Mouse (Mus musculus) layer of hippocampus, postnatal 36 days (tissue): ENCODE data around the gene Cab39l. TPM values are rescaled to one million over a fixed set of nuclear protein-coding genes. Genes with fewer than 3 reads are reported as not detected.
A peak's percentile ranks its signal among the peaks of the same experiment; 100 is the strongest.

Experiments
- DNase-seq, 2 experiments: peaks; one replicate each; pipeline ENCODE4 v3.0.0; 2022
- total RNA-seq, 2 experiments: library from RNA; stranded (reverse); gene quantifications; 2 replicates each; pipeline ENCODE4 v1.2.3; 2021

Gene Cab39l
- total RNA-seq, 2 experiments from 2014 or later, result 19.2 to 24.5 TPM

DNA sequence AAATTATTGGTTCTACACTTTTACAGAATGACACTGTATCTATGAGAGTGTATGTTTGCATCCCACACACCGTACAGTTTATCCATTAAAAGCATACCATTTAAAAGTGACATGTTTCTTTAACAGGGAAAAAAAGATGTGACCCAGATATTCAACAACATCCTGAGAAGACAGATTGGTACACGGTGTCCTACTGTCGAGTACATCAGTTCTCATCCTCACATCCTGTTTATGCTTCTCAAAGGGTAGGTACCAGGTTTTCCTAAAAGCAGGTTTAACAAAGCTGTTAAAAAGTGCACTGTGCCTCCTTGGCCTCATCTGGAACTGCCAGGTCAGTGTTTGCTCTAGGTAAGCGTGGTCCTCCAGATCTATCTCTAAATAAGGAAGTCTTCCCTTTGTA lies 65.4 kb downstream of the Cab39l start:
- DNase-seq, result no peak

DNA sequence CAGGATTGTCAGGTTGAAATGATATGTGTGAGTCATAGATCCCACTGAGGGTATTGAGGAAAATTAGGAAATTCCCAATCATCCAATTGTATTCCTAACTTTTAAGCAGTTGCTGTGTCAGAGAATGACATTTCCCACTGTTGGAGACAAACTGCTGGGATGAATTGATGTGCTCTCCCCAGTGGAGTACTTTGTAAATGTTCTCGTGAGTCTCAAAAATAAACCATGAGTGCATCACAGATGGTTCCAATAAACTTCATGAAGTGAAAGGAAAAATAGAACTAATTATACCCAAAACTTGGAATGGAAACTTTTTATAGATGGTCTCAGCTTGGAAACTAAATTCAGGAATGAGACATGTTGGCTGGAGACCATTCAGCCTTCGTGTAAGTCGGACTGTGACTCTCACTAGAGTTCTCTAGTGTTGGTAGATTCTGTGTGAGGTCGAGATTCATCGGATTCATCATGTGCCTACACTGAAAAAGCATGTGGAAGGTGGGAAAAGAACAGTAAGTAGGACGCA lies 73.2 kb downstream of the Cab39l start:
- no peak for DNase-seq

DNA sequence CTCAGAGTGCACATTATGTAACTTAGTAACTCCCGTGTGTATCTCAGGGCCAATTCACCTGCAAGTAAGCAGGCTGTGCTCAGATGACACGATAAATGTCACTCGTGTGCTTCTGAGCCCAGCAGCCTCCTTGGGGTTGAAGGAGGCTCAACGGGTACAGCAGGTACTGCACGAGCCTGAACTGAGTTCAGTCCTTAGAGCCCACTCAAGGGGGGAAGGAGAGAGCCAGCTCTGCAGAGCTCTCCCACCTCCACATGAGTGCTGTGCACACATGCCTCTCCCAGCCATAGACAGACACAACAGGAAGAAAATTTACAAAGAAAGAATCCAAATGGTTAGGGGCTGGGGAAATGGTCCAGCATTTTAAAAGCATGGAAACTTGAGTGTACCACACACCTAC lies 85.1 kb downstream of the Cab39l start:
- DNase-seq, result no peak

DNA sequence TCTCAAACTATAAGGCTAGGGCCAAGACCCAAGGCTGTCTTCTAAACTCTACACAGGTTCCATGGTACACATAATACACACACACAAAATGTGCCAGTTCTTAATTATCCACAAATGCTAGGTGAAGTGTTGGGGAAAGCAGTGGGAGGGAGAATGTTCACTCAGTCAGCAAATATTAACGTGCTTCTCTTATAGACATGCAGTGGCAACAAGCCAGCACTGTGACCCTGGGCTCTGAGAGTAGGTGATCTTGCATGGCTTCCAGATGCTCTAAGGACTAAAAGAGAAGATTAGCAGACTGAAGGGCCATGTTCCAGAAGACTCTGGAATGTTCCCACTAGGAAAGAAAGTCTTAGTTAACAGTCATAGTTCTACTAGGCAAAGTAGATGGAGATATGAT lies 90.0 kb downstream of the Cab39l start:
- no peak for DNase-seq

DNA sequence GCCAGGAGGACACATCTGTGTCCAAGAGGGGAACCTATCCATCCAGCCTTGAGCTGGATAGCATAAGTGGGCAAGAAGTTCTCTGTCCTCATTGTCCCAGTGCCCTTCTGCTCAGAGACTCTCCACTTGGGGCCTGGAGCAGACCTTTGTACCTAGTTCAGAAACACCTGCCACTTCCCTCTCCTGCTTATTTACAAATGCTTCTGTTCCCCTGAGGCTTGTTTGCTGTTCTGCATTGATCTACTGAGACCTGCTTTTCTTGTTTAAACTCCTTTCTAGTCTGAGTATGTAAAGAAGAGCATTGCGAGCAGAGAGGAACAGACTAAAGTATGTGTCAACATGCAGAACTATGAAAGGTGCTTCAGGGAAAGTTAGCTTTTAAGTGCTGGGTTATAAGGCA lies 92.2 kb downstream of the Cab39l start:
- no peak for DNase-seq

DNA sequence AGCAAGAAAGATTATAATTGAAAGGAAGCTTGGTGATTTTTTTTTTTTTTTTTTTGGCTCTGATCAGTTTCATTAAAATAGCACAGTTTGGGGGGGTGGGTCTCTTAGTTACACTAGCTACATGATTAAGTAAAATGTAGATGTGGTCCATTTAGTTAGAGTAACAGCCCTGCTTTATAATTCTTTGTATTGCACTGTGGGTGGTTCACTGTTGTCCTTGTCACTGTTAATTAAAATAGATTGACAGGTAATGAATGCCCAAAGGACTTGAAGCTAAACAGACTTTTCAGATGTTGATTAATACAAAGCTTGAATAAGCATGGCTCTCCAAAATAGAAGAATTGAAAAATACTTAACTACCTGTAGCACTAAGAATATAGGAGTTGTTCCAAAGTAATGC lies 93.1 kb downstream of the Cab39l start:
- DNase-seq, result no peak

DNA sequence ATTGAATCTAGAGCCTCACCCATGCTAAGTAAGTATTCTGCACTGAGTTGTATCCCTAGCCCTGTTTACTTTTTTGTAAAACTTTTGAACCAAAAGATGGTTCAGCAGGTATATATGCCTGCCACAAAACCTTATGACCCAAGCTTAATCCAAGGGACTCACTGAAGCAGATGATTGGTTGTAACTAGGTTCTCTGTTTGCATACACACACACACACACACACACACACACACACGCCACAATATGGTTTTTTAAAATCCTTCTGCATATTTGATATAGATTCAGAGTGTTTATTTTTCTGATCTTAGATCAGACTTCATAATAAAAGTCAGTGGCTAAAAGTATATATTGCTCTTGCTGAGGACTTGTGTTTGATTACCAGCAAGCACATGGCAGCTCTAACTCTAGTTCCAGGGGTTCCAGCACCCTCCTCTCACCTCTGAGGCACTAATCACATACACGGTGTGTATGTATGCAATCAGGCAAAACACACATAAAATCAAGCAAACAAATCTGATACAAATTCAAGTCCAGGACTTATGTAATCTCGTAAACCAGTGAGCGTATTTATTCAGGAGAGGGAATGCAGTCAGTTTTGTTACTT lies 97.2 kb downstream of the Cab39l start:
- DNase-seq, result no peak

DNA sequence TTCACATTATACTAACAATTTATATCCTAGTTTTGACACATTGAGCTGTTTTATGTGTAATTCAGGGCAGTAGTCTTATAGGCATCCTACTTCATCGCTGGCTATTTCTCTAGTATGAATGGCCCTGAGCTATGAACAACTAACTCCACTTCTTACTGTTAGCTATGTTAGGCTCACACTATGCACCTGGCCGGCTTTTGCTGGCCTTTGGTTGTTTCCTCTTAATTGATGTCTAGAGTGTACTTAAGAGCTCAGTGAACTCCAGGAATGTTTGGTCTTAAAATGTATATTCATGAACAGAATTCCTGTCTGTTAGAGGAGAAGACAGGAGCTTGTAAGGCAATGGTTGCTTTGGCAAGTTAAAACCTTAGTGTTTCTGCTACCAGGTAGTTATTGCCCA lies 99.5 kb downstream of the Cab39l start:
- no peak for DNase-seq

DNA sequence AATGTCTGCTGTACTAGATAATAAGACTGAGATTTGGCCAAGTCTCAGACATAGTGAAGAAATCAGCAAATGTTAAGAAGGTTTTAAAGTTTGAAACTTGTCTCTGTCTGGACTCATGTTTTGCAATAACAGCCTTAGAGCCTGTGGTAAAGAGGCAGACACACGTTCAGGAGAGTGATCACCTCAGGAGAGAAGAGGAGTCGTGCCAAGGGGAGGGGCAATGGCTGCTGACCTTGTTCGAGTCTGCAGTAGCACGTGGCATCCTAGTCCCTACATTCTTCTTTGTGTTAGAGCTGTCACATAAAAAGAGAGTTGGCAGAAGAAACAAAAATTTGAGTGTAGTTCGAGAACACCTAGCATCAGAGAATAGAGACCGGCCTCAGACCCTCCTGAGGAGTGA lies 100.0 kb downstream of the Cab39l start:
- DNase-seq, result no peak

DNA sequence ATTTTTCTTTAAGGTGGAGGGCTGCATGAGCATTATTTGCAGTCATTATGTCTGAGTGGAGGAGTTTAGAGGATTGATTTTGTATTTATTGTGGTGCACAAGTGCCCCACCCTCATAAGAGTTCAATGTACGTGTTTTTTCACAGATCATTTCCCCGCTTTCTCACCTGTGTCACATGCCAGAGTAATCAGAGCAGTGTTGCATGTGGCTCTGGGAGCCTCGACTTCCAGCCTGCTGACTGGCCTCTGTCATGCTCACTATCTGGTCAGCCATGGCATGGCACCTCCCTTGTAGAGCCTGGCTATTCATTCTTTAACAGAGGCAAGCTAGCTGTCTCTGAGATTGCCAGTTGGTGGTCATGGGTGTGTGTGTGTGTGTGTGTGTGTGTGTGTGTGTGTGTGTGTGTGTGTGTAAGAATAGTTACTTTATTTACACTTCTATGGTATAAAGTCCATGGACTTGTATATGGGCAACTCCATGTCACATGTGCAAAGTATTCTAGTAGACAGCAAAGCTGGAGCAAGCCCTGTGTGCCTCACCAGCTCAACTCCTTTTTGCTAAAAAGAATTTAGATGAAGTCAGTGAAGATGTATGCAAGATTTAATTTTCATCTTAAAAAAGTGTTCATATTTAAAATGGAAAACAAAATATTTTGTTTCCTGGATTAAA lies 102.5 kb downstream of the Cab39l start:
- DNase-seq, result no peak

DNA sequence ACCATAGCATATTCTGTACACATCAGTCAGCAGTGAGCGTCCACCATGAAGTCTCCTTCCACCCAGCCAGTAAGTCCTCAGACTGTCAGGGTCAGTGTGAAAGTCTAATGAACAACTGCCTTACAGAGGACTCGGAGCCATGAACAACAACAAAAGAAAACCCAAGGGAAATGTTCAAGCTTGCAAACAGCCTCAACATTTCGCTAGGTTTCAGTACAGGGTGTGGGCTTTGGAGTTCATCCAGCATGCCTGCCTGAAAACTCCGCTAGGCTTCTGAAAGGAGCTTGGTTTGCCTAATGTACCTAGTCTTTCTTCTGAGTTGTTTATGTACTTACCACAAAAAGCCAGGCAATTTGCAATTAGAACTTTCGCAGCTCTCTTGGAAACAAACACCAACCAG lies 103.2 kb downstream of the Cab39l start:
- no peak for DNase-seq

DNA sequence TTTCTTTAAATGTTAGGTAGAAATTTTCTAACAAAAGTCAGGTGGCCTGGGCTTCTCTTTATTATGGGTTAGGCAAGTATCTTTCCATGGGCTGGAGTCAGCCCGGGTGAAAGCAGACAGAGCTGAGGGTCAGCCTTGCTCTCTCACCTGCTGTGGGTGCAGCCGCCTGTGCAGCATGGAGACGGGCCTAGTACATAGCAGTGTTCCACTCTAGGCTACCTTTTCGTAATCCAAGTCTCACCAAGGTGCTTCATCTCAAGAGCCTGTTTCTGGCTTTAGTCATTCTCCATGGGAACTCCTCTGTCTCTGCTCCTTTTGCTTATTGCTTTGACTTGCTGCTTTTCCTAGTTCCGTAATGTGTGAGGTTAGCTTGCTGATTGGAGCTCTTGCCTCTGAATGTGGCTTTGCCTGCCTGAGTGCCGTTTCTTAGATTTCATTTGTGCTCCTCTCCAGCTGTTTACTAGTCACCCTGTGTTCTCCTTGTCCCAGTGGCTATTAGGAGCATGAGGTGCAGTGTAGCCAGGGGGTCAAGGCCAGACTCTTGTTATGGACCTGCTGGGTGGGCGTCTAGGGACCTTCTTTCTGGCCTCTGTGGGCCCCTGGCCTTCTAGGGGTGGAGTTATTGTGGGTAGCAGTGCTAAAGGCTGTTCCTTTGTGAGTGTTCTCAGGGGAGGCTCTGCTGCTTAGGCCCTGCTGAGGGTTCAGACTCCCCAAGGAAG lies 105.5 kb downstream of the Cab39l start:
- DNase-seq, result no peak

DNA sequence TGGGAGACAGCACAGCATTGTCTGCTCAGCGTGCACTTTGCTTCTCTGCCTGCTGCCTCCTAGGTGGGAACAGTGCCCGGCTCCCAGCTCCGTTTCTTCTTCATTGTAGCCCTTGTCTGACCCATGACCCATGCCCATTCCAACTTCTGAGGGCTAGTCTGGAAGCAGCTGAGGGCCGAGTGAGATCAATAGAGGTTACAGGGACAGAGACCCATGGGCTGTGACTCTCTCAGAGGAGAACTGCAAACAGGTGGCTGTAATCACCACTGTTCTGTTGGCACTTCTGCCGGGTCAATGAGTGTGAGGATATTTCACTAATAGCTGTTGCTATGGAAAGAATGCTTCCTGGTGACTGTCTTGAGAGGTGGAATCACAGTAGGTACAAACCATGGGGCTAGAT lies 106.8 kb downstream of the Cab39l start:
- DNase-seq, result no peak

DNA sequence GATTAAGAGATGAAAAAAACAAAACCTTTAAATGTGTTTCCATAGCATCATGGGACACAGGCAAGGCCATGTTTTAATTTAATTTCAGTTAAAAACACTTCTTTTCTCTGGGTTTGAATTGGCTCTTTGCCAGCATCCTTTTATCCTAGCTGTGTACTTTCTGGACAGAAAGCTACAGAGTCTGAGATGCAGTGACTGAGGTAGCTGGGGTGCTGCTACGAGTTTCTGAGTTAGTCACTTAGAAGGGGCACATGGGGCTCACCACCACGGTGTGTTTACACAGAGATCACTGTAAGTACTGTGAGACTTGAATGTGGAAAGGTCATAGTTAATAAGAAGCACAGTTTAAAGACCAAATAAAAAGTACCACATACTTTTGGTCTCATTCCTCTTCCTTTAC lies 107.8 kb downstream of the Cab39l start:
- DNase-seq, result no peak

DNA sequence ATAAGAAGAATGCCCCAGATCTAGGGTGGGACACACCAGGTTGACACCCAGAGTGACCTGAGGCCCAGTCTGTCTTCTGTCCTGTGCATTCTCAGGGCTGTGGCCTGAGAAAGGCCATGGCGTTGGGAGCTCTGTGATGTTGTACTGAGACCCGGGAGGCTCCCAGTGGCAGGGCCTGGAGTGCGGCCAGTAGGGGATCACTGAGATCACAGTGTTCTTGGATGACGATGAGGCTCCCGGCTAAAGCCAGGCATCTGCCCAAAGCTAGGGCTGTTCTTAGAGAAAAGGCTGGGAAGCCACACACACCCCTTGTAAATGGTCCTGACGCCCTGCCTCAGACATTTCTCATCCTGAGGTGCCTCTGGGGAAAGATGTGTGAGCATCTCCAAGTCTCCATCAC lies 108.3 kb downstream of the Cab39l start:
- peak; percentile 37 to 55 for DNase-seq

DNA sequence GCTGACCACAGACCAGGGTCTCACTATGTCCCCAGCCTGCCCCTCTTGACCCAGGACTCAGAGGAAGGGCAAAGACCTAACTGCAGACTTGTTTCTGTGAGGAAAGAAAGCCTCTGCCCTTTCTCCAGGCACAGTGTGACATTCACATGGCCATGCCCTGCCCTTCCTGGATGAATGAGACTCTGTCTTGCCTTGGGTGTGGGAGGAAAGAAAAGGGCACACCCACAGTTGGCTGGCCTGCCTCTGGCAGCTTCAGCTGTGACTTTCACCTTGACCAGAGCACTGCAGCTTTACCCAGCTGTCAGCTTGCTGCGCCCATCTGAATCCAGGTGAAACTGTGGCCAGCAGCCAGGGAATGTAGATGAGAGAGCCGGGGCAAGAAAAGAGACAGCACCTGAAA lies 110.1 kb downstream of the Cab39l start:
- DNase-seq, result no peak

DNA sequence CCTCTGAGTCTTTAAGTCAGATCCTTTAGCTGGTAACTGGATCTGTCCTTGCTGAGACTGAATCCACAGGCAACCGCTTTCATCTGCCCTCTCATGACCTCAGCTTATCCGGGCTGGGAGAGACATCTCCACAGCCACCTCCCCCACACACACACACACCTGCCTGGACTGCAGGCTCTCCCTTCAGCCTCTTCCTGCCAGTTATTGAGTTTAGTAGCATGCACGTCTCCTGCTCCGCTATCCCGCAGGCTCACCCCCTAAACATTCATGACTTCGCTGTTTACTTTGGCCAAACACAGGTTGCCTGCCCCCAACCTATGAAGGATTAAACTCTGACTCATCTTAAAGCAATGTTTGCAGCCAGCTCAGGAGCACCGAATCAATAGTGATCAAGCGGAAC lies 111.2 kb downstream of the Cab39l start:
- DNase-seq, result no peak

DNA sequence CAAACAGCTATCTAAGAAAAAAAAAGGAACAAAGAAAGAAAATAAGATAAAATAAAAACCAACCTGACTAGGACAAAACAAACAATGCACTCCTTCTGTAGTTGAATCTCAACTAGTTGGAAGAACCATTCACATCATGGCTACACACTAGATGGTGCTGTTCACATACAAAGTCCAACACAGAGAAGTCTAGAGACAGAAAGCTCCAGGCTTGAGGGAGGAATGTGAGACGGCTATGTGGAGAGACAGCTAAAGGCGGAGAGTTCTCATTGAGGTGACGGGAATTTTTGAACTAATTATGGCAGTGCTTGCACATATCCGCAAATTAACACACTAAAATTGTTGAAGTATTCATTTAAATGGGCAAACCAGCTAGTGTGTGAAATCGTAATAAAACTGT lies 113.3 kb downstream of the Cab39l start:
- DNase-seq, result no peak

DNA sequence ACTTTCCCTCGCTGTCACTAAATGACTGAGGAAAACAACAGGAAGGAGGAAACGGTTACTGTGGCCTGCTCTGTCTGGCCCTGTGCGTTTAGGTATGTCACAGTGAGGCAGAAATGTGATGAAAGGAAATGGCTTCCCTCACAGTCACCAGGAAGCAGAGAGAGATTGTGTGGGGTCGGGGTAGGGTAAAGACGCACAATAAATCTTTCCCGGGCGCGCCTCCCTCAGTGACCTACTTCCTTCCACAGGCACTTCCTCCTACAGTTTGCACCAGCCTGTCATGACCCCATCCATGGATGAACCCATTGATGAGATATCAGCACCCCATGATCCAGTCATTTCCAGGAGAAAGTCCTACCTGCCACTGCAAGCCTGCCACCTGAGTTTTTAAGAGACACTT lies 114.2 kb downstream of the Cab39l start:
- DNase-seq, result no peak

DNA sequence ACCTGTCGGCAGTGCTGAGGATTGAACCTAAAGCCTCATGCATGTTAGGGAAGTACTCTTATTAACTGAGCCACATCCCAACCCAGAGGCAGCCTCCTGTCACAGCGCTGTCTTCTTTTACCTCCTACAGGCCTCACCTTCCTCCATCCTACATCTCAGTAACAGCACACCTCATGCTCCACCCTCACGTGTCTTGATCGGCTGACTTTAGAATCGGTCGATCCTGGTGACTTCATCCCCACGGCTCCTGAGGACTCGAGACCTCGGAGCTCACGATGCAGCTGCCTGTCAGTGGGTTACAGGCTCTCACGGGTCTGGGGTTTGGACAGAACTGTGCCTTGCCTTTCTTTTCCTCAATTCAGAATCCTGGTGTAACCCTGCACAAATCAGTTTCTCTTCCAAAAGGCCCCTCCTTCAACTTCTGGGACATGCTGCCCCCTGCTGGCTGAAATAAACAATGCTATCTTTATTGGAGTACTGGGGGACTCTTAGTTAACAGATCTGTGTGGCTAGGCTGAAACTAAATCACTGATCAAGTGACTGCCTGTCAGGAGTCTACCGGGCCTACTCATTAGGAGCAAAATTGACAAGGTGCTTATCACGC lies 115.3 kb downstream of the Cab39l start:
- peak; percentile 61 to 80 for DNase-seq

DNA sequence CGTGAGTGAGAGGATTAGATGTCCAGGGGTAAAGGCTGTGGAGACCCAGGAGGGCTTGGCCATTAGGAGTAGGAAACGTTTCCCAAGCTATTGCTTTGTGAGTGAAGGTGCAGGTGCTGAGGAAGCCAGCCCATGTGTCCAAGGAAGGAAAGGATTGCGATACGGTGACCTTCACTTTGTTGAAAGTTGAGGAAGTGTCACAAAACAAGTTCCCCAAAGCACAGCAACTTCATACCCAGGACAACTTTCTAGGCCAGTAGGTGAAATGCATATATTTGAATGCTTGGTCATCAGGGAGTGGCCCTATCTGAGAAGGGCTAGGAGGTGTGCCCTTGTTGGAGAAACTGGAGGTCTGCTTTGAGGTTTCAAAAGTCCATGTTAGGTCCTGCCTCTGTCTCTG lies 116.3 kb downstream of the Cab39l start:
- DNase-seq, result no peak

DNA sequence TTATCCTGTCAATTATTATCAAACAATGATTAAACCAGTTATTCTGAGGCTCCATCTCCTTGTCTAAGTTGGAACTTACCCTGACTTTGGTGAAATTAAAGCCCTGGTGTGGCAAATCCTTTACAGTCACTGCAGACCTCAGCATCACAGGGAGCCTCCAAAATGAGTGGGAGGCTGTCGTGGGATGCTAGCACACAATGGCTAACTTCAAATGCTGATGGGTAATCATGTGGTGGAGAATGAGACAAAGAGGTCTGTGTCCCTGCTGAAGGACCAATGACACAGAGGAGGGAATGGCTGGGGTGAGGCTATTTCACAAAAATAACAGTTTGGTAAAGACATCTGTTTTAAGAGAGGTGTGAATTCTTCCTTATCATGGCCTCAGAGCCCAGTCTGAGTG lies 117.1 kb downstream of the Cab39l start:
- no peak for DNase-seq

DNA sequence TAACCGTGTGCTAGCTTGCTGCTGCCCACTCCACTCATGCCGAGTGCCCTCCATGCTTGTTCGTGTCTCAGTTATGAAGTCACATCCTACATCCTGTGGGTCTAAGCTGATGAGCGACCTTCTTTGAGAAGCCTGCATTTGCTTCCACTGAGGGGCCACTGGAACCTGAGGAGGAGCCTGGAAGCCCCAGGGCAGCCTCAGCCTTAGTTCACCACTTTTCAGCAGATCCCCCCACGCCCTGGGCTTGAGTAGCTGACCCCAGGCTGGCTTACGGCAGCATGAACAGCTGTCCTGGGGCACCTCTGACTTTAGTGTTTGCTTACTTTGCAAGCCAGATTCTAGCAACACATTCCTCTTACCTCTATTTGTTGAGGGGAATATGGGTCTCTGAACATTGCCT lies 126.0 kb downstream of the Cab39l start:
- no peak for DNase-seq

DNA sequence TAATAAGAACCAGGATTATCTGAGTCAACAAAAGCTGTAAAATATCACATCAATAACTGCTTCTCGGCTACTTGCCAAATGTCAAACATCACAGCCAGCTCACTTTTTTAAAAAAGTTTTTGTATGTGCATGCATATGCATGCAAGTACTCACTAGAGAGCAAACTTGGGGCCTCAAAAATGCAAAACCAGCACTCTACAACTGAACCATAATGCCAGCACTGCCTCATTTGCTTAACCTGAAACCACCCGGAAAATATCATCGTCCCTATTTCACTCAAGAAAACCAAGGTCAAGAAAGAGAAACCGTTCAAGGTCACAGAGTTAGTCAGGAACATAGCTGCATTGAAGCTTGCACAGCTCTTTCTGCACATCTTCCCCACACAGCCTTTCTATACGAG lies 135.6 kb downstream of the Cab39l start:
- DNase-seq, result no peak
